Mouse (Mus musculus) bone marrow macrophage, adult 2 months (primary cell): ENCODE data around the gene Sf3b3.

Experiments used
- CTCF ChIP-seq: IDR thresholded peaks from 2 replicates; pipeline ENCODE4 v1.5.1; 2012; ENCODE audit warnings: low read depth, mild to moderate bottlenecking, low read length, moderate library complexity
- POLR2A ChIP-seq: IDR thresholded peaks from 2 replicates; pipeline ENCODE4 v1.6.1; 2012; ENCODE audit warnings: mild to moderate bottlenecking, low read depth, low read length, borderline replicate concordance

DNA sequence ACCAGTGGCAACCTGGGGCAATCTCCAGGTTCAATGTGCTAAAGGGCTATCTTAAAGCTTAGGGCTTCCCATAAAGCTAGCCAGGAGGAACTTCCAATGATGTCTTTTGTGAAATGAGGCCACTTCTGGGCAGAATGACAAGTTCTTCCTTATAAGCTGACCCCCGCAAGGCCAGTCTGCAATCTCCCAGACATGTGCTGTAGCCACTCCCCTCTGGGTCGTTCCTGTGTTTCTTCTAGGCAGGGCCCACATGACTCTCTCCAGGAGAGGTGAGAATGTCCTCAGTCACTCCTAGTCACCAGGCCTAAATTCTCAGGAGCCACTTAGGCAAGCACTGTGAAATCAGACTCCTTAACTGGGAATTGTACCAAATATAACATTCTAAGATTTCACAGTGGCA is 36.8 kb downstream of the Sf3b3 start:
- TF ChIP-seq POLR2A (no peak), CTCF (no peak)
